Mouse (Mus musculus): Measurements from ENCODE around the gene Ppp1r15a. TPM values are rescaled to one million over a fixed set of nuclear protein-coding genes. Genes with fewer than 3 reads are reported as not detected.

Gene Ppp1r15a
- polyA plus RNA-seq, 1 experiment from 2014 or later: 12.7 TPM

- Histone ChIP-seq H3K27me3 (ENCODE audit: control insufficient read depth, insufficient read depth, low read length) (no peaks in the 10 kb centered on the region), H3K4me1 (ENCODE audit: control insufficient read depth, insufficient read depth, low read length) (peaks cover 14% of the 10 kb centered on the region), H3K4me3 (ENCODE audit: low read depth, low read length) (peak overlapping the region; percentile 34; the same call in 1 of the 2 replicates), H3K4me2 (replicated peaks; ENCODE audit: low read depth, low read length) (peak overlapping the region; percentile 41), H3K9me3 (ENCODE audit: control insufficient read depth, low read depth, low read length) (no peaks in the 10 kb centered on the region), H3K9ac (replicated peaks; ENCODE audit: low read depth, low read length) (no peak overlapping the region), H3K36me3 (ENCODE audit: control insufficient read depth, insufficient read depth, low read length) (no peaks in the 10 kb centered on the region), H3K27ac (ENCODE audit: low read length) (peak overlapping the region; percentile 66; the same call in 1 of the 2 replicates)
- ATAC-seq (ENCODE audit: insufficient number of reproducible peaks, insufficient read depth, low FRiP score, low read depth): no peak
- WGBS: 60% methylated on average over 8 of the region's 8 CpGs
These were observed 41.2 kb upstream of the Ppp1r15a start for GRCm38 (mm10) chr7:45567112-45567779.

DNA sequence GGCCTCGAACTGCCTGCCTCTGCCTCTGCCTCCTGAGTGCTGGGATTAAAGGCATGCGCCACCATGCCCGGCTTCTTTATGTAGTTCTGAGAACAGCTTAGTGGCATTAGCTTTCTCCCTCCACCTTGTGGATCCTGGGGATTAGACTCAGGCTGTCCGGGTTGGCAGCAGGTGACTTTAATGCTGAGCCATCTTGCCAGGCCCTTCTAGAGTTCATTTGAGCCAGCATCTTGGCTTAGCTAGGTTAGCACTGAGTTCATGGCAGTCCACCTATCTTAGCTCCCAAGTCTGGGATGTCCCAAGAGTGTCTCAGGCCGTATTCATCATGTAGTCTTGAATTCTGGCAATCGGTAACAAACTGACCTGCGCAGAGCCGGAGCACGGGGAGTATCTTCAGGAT, 39.4 kb upstream of the Ppp1r15a start:
- H3K4me2 ChIP-seq (replicated peaks; ENCODE audit: low read depth, low read length): no peak overlapping the region
- peaks cover 6% of the 10 kb centered on the region; the same call in 1 of the 2 replicates for H3K4me1 ChIP-seq (ENCODE audit: control insufficient read depth, insufficient read depth, low read length)
- ATAC-seq (ENCODE audit: insufficient number of reproducible peaks, insufficient read depth, low FRiP score, low read depth): no peak
- 88% methylated on average over 9 of the region's 9 CpGs for WGBS
- no peaks in the 10 kb centered on the region for H3K36me3 ChIP-seq (ENCODE audit: control insufficient read depth, insufficient read depth, low read length)
- H3K9ac ChIP-seq (replicated peaks; ENCODE audit: low read depth, low read length): no peak overlapping the region
- no peaks in the 10 kb centered on the region for H3K27me3 ChIP-seq (ENCODE audit: control insufficient read depth, insufficient read depth, low read length)
- H3K4me3 ChIP-seq (ENCODE audit: low read depth, low read length): no peak overlapping the region
- H3K27ac ChIP-seq (ENCODE audit: low read length): no peak overlapping the region
- H3K9me3 ChIP-seq (ENCODE audit: control insufficient read depth, low read depth, low read length): no peaks in the 10 kb centered on the region

DNA sequence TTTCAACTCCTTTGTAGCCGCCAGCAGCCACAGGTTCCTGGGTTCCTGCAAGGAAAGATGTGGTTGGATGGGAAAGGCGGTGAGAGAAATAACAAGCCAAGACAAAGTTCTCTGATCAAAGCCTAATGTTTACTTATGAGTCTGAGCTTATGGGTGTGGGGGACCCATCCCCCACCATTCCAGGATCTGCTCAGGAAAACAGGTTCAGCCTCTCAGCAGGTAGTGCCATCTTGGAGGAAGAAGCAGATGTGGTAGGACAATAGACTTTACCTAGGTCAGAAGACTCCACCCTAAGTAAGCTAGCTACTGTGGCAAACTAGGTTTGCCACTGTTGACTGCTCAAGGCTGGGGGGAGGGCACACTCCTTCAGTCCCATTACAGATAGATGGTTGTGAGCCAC, 38.7 kb upstream of the Ppp1r15a start:
- no peak overlapping the region for H3K9ac ChIP-seq (replicated peaks; ENCODE audit: low read depth, low read length)
- WGBS: 47% methylated on average over 2 of the region's 2 CpGs
- no peaks in the 10 kb centered on the region for H3K27me3 ChIP-seq (ENCODE audit: control insufficient read depth, insufficient read depth, low read length)
- H3K4me3 ChIP-seq (ENCODE audit: low read depth, low read length): no peak overlapping the region
- H3K36me3 ChIP-seq (ENCODE audit: control insufficient read depth, insufficient read depth, low read length): no peaks in the 10 kb centered on the region
- no peak overlapping the region for H3K4me2 ChIP-seq (replicated peaks; ENCODE audit: low read depth, low read length)
- no peak overlapping the region for H3K27ac ChIP-seq (ENCODE audit: low read length)
- no peaks in the 10 kb centered on the region for H3K9me3 ChIP-seq (ENCODE audit: control insufficient read depth, low read depth, low read length)
- ATAC-seq (ENCODE audit: insufficient number of reproducible peaks, insufficient read depth, low FRiP score, low read depth): no peak
- H3K4me1 ChIP-seq (ENCODE audit: control insufficient read depth, insufficient read depth, low read length): peaks cover 6% of the 10 kb centered on the region; the same call in 1 of the 2 replicates

DNA sequence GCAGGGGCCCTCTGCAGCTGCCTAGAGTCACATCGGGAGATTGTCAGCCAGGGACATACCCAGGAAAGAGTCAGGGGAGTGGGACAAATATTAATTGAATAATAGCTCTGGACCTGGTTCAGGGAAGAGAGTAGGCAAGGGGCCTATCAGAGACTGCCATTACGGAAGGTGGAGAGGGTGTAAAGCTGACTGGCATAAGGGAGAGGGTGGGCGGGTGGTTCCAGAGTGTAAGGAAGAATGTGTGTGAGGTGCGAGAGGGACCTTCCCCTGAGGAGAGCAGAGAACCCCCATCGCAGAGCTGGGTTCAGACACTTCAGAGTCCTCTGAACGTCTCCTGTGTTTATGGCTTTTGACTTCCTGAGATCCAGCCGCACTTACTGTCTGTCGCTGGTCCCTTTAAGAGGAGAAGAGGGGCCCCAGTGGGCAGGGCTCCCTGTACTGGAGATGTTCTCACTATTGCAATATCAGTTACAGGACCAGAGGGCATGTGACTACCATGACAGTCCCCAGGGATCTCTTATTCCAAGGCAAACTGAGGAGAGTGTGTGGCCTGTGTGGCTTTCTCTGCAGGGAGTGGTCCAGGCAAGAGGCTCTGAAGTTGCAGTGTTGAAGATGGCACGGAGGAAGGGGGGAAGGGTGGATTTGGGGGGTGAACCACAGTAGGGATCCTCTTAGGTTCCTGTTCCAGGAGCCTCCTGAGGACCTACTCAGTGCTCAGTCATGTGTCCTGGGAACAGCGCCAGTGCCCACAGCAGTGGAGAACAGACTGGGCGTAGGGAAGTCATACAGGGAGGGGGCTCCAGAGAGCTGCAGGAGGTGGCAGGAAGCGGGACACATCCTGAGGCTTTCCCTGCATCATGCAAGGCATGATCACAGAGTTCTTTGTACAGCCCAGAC, 35.8 kb upstream of the Ppp1r15a start:
- Histone ChIP-seq H3K9ac (replicated peaks; ENCODE audit: low read depth, low read length) (no peak overlapping the region), H3K36me3 (ENCODE audit: control insufficient read depth, insufficient read depth, low read length) (no peaks in the 10 kb centered on the region), H3K4me2 (replicated peaks; ENCODE audit: low read depth, low read length) (no peak overlapping the region), H3K27ac (ENCODE audit: low read length) (no peak overlapping the region), H3K4me1 (ENCODE audit: control insufficient read depth, insufficient read depth, low read length) (0 out of 2 replicates have a peak, but pooled peaks cover 6% of the 10 kb centered on the region), H3K9me3 (ENCODE audit: control insufficient read depth, low read depth, low read length) (no peaks in the 10 kb centered on the region), H3K27me3 (ENCODE audit: control insufficient read depth, insufficient read depth, low read length) (no peaks in the 10 kb centered on the region), H3K4me3 (ENCODE audit: low read depth, low read length) (no peak overlapping the region)
- ATAC-seq (ENCODE audit: insufficient number of reproducible peaks, insufficient read depth, low FRiP score, low read depth): no peak
- WGBS: 40% methylated on average over 12 of the region's 12 CpGs

DNA sequence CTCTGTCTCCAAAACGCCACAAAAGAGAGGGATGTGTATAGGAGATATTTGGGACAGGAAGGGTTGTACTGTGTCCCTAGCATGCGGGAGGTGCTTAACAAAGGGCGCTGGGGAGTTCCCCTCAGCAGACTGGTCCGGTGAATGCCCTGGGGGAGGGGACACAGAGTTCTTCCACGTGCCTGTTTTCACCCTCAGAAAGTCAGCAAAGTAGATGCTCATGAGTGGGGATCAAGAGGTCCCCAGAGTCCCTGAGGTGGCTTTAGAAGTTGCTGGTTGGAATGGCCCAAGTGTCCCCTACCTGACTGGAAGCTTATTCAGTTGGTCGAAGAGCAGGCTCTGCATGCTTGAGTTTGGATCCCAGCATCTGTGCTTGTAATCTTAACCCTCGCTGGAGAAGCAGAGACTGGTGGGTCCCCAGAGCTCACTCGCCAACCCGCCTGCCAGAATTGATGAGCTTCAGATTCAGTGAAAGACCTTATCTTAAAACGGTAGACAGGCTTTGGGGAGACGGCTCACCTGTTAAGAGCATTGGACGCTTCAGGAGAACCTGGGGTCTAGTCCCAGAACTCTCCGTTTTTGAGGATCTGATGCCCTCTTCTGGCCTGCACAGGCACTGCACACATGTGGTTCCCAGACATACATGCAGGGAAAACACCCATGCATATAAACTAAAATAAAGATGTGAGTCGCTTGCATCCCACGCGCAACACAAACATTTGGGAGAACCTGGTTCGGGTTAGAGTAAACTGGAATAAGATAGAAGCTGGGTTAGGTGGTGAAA, 35.0 kb upstream of the Ppp1r15a start:
- H3K27me3 ChIP-seq (ENCODE audit: control insufficient read depth, insufficient read depth, low read length): no peaks in the 10 kb centered on the region
- H3K27ac ChIP-seq (ENCODE audit: low read length): no peak overlapping the region
- no peak overlapping the region for H3K9ac ChIP-seq (replicated peaks; ENCODE audit: low read depth, low read length)
- ATAC-seq (ENCODE audit: insufficient number of reproducible peaks, insufficient read depth, low FRiP score, low read depth): no peak; the same call in 1 of the 2 replicates
- WGBS: 23% methylated on average over 17 of the region's 17 CpGs
- H3K9me3 ChIP-seq (ENCODE audit: control insufficient read depth, low read depth, low read length): no peaks in the 10 kb centered on the region
- H3K4me1 ChIP-seq (ENCODE audit: control insufficient read depth, insufficient read depth, low read length): 0 out of 2 replicates have a peak, but pooled peaks cover 6% of the 10 kb centered on the region
- H3K4me3 ChIP-seq (ENCODE audit: low read depth, low read length): no peak overlapping the region
- no peaks in the 10 kb centered on the region for H3K36me3 ChIP-seq (ENCODE audit: control insufficient read depth, insufficient read depth, low read length)
- H3K4me2 ChIP-seq (replicated peaks; ENCODE audit: low read depth, low read length): no peak overlapping the region

- Histone ChIP-seq H3K4me2 (replicated peaks; ENCODE audit: low read depth, low read length) (no peak overlapping the region), H3K36me3 (ENCODE audit: control insufficient read depth, insufficient read depth, low read length) (no peaks in the 10 kb centered on the region), H3K9me3 (ENCODE audit: control insufficient read depth, low read depth, low read length) (no peaks in the 10 kb centered on the region), H3K4me1 (ENCODE audit: control insufficient read depth, insufficient read depth, low read length) (0 out of 2 replicates have a peak, but pooled peaks cover 6% of the 10 kb centered on the region), H3K27me3 (ENCODE audit: control insufficient read depth, insufficient read depth, low read length) (no peaks in the 10 kb centered on the region), H3K27ac (ENCODE audit: low read length) (no peak overlapping the region), H3K9ac (replicated peaks; ENCODE audit: low read depth, low read length) (no peak overlapping the region), H3K4me3 (ENCODE audit: low read depth, low read length) (no peak overlapping the region)
- ATAC-seq (ENCODE audit: insufficient number of reproducible peaks, insufficient read depth, low FRiP score, low read depth): no peak
- WGBS: 79% methylated on average over 7 of the region's 7 CpGs
These were observed 34.2 kb upstream of the Ppp1r15a start for GRCm38 (mm10) chr7:45560241-45560640.

DNA sequence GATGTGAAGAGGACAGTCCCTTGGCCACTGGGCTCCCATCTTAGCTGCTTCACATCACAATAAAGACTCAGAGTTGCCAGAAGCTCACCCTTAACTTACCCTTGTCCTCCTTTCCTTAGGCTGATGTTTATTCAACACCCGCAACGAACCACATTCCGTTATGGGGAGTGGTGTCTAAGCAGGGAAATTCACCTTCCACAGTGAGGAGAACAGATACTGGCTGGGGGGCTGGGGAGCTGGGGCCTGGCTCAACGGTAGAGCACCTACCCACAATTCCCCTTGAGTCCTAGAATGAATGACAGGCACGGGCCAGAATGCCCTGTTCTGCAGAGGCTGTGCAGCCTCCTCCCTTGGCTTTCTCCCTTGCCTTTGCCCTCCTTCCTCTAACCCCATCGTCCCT, 32.8 kb upstream of the Ppp1r15a start:
- peak; percentile 35 for ATAC-seq (ENCODE audit: insufficient number of reproducible peaks, insufficient read depth, low FRiP score, low read depth)
- Histone ChIP-seq H3K9ac (replicated peaks; ENCODE audit: low read depth, low read length) (no peak overlapping the region), H3K27me3 (ENCODE audit: control insufficient read depth, insufficient read depth, low read length) (no peaks in the 10 kb centered on the region), H3K4me1 (ENCODE audit: control insufficient read depth, insufficient read depth, low read length) (0 out of 2 replicates have a peak, but pooled peaks cover 6% of the 10 kb centered on the region), H3K4me2 (replicated peaks; ENCODE audit: low read depth, low read length) (no peak overlapping the region), H3K9me3 (ENCODE audit: control insufficient read depth, low read depth, low read length) (no peaks in the 10 kb centered on the region), H3K27ac (ENCODE audit: low read length) (no peak overlapping the region), H3K36me3 (ENCODE audit: control insufficient read depth, insufficient read depth, low read length) (no peaks in the 10 kb centered on the region), H3K4me3 (ENCODE audit: low read depth, low read length) (no peak overlapping the region)
- 32% methylated on average over 6 of the region's 6 CpGs for WGBS

DNA sequence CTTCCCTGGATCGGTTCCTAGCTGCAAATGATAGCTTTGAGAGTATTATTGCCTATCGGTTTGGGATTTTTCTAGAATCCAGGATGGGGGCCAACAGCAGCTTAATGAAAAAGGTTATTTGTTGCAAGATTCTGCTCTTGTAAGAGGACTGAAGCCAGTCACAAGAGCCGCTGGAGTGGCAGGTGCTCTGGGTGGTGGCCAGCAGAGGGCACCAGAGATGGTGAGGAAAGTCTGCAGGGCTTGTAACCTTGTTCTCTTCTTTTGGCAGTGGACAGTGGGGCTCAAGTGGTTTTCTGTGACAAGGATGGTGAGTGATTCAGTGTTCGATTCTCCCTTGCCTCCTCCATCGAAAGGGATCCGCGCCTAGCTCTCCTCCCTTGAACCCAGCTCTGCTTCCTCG, 29.7 kb upstream of the Ppp1r15a start:
- H3K4me3 ChIP-seq (ENCODE audit: low read depth, low read length): no peak overlapping the region
- H3K36me3 ChIP-seq (ENCODE audit: control insufficient read depth, insufficient read depth, low read length): no peaks in the 10 kb centered on the region
- no peak overlapping the region for H3K9ac ChIP-seq (replicated peaks; ENCODE audit: low read depth, low read length)
- H3K27ac ChIP-seq (ENCODE audit: low read length): no peak overlapping the region
- H3K27me3 ChIP-seq (ENCODE audit: control insufficient read depth, insufficient read depth, low read length): no peaks in the 10 kb centered on the region
- no peak for ATAC-seq (ENCODE audit: insufficient number of reproducible peaks, insufficient read depth, low FRiP score, low read depth)
- no peak overlapping the region for H3K4me2 ChIP-seq (replicated peaks; ENCODE audit: low read depth, low read length)
- WGBS: 28% methylated on average over 8 of the region's 8 CpGs
- H3K9me3 ChIP-seq (ENCODE audit: control insufficient read depth, low read depth, low read length): no peaks in the 10 kb centered on the region
- no peaks in the 10 kb centered on the region for H3K4me1 ChIP-seq (ENCODE audit: control insufficient read depth, insufficient read depth, low read length)

All from stomach, embryonic 14.5 days (tissue).